Mouse (Mus musculus): Measurements from ENCODE around the gene Dqx1.

GRCm38 (mm10) chr6:83077630-83078323 is 20.1 kb downstream of the Dqx1 start, which contains the start of gene Pcgf1:
- TF ChIP-seq CTCF (IDR thresholded peaks at IDR 0.05; ENCODE audit: borderline replicate concordance, insufficient read depth, low read depth, low read length) (no peak), POLR2A (IDR thresholded peaks at IDR 0.05; ENCODE audit: borderline replicate concordance, insufficient read depth, low read length) (no peak)

Measured in cerebellum, adult 2 months (tissue).